Mouse (Mus musculus): ENCODE measurements around the gene Arhgap5. TPM values are rescaled to one million over a fixed set of nuclear protein-coding genes. Genes with fewer than 3 reads are reported as not detected.

Gene Arhgap5
- polyA plus RNA-seq (2015; fragmentation: Nextera tagmentation; extraction: Ambion mirVana): 32.5 and 39.4 TPM in 2 replicates

GRCm38 (mm10) chr12:52503456-52504320 lies at the start of gene Arhgap5:
TSS of gene Arhgap5 (plus strand) at chr12:52503972.

Other genes with a start within 250 kb of the Arhgap5 start
- 20.5 and 21.9 TPM in 2 replicates for gene Akap6, start 195.4 kb downstream of the Arhgap5 start, polyA plus RNA-seq (2015; fragmentation: Nextera tagmentation; extraction: Ambion mirVana)

Data from neural tube, postnatal 0 days (tissue).